Mouse (Mus musculus): ENCODE measurements around the gene Fam117a.

GRCm38 (mm10) chr11:95380711-95381110, 43.9 kb downstream of the Fam117a start:
- TF ChIP-seq POLR2A (IDR thresholded peaks at IDR 0.05; ENCODE audit: low read depth, low read length) (no peak), CTCF (IDR thresholded peaks at IDR 0.05; ENCODE audit: extremely low read depth, insufficient read length, insufficient replicate concordance, low read depth, low read length) (no peak)

All from small intestine, adult 2 months (tissue).